Mouse (Mus musculus) B cell, adult 67 days (primary cell): ENCODE results near the gene Mrgpre. TPM values are rescaled to one million over a fixed set of nuclear protein-coding genes. Genes with fewer than 3 reads are reported as not detected.

Source experiments
- total RNA-seq, 2 experiments: library from RNA; stranded (reverse); gene quantifications; 4 replicates each; pipeline ENCODE4 v1.2.4; 2023

The Mrgpre gene
- 10 to 100 TPM; 13.3 to 14.6 TPM for total RNA-seq

DNA sequence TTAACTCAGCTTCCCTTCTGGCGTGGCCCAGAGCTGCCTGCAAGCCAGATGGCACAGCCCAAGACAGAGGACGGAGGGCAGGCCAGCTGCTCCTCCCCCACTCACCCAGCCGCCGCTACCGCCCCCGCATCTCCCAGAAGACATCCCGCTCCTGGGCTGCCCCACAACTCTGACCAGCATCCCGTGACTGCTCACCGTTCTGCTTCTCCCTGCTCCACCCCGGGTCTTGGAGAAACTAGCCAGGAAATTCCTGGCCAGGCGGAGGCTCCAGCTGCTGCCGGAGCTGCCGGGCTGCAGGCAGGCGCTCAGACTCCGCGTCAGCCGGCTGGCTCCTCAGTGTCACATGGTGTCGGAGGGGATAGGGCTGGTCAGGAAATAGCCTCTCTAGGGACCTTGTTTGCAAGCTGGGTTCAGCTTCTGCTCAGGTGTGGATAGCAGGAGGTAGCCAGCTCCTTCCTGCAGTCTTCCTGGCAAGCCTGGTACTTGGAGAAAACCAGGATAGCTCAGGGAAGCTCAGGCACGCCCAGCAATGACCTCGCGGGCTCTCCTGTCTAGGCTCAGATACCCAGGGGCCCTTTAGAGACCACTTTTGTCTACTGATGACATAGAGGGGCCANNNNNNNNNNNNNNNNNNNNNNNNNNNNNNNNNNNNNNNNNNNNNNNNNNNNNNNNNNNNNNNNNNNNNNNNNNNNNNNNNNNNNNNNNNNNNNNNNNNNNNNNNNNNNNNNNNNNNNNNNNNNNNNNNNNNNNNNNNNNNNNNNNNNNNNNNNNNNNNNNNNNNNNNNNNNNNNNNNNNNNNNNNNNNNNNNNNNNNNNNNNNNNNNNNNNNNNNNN, at the start of gene Mrgpre:
TSS of gene Mrgpre (minus strand) at position 505 of the 834 bp plus-strand sequence.

DNA sequence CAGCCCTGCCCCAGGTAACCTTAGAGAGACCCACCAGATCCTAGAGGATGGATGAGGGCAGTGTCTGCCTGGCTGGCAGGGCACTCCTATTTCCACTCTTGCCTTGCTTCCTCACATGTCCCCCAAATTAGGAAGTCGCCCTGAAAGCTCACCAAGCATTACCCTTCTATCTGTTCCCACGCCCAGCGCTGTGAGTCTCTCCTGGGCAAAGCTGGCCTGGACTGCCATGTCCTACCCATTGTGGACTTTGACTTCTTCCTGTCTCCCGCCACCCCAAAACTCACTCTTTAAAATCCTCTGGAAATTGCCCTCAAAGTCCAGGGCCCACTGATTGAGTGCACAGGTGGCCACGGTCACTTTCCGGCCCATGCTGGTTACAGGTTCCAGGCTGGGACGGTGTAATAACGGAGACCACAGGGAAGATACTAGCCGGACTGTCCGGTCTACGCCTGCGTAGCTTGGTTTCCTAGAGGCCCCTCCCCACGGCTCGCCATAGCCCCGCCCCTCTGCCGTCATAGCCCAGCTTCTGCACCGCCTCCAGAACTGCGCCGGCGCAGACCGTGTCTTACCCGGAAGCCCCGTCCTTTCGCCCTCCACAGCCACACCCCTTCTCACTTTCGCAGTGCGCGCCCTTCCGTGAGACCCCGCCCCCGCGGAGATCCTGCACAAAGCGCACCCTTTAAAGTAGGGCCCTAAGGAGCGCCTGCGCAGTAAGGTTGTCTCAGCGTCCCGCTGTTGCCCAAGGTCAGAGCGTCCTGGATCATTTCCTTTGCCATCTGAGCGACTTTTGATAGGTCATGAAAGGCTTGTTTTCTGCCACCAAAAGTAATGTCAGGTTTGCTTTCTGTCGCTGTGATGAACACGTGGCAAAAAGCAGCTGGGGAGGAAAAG, 38.3 kb upstream of the Mrgpre start, which contains the start of the genes Nadsyn1 and Dhcr7:
TSS of gene Nadsyn1 (minus strand) at position 475 of the 891 bp plus-strand sequence.
TSS of gene Dhcr7 (plus strand) at position 771 of the 891 bp plus-strand sequence.

DNA sequence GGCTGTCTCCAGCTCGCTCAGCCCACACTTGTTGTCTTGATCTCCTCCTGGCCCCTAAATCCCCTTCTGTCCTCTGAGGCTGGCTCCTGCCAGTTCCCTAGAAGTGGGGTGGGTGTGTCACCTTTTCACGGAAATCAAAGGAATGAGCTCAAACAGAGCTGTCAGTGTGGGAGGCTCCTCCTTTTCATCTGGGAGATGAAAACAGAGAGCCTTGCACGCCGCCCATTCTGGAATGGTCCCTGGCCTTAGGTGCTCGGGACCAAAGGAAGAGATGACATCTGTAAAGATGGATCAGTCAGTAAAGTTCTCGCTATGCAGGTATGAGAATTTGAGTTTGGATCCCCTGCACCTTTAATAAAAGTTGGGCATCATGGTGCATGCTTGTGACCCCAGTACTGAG, 17.4 kb downstream of the Mrgpre start, which contains the start of gene Mrgprg:
TSS of gene Mrgprg (minus strand) at position 101 of the 400 bp plus-strand sequence.

DNA sequence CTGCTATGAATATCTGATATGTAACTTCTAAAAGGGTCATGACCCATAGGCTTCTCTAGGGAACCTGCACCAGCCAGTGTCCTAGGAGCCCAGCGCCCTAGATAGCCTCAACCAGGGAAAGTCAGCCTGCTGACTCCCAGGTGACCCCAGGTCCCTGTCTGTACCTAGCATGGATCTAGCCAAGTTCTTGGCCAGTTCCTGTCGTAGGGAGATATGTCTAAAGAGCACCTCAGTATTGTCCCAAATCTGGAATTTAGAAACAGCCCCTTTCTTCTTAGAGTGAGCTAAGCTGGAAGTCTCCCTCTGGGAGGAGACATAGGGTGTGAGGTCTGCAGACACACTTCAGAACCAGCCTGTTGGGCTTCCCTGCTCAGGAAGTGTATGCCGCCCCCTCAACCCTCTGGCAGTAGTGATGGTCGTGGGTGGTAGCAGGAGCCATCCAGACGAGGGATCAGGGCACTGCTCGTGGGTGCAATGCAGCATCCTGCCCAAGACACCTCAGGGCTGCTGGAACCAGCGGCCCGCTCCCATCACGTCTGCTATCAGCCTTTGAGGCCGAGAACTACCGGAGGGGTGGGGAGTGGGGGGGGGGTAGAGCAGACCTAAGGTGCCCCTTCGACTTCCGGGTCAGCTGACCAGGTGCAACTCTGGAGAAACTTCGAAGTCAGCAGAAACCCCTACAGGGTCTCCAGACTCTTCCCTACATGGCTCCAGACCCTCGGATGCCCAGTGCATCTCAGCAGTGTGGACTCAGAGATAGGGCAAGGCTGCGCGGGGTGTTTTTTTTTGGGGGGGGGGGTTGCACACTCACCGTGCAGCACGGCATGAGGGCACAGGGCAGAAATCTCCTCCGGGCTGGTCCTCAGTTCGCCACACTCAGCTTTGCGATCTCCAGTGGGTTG, 27.9 kb downstream of the Mrgpre start, which contains the start of gene Osbpl5:
TSS of gene Osbpl5 (minus strand) at position 861 of the 902 bp plus-strand sequence.

Other genes starting within 250 kb of the Mrgpre start
- 100 to 1,000 TPM; 146 to 150 TPM for gene Nap1l4, start 235.4 kb downstream of the Mrgpre start, total RNA-seq
- gene Cars, start 184.4 kb downstream of the Mrgpre start, total RNA-seq: 10 to 100 TPM; 54.7 to 57.1 TPM
- gene Tnfrsf26, start 155.8 kb downstream of the Mrgpre start, total RNA-seq: 10 to 100 TPM in 1 of 2 experiments, 1 to 10 TPM in 1; 7.1 to 10.4 TPM
- gene Tnfrsf22, start 134.8 kb downstream of the Mrgpre start, total RNA-seq: 1 to 10 TPM; 5.5 to 7.2 TPM
- gene Tnfrsf23, start 98.6 kb downstream of the Mrgpre start, total RNA-seq: 1 to 10 TPM in 1 of 2 experiments, not detected in 1; 1.4 TPM
- gene Osbpl5, start 27.5 kb downstream of the Mrgpre start, total RNA-seq: 10 to 100 TPM; 40.4 to 46.4 TPM
- not detected for gene Mrgprg, start 17.5 kb downstream of the Mrgpre start, total RNA-seq
- gene Nadsyn1, start 38.3 kb upstream of the Mrgpre start, total RNA-seq: 10 to 100 TPM; 24.3 to 26.3 TPM
- gene Dhcr7, start 38.6 kb upstream of the Mrgpre start, total RNA-seq: 10 to 100 TPM; 20.4 to 23.3 TPM
- gene Gm498, start 82.3 kb upstream of the Mrgpre start, total RNA-seq: not detected
- 1 to 10 TPM in 1 of 2 experiments, under 1 TPM in 1; 0.65 to 1.1 TPM for gene Shank2, start 217.4 kb upstream of the Mrgpre start, total RNA-seq